Mouse (Mus musculus) lung, embryonic 14.5 days (tissue): ENCODE measurements around the gene Ccdc137. TPM values are rescaled to one million over a fixed set of nuclear protein-coding genes. Genes with fewer than 3 reads are reported as not detected.

Experiments used
- ATAC-seq: fragments of 200-750 bp; cut with Nextera tagmentation; 2 replicates; pipeline ENCODE4 v1.8.0; 2017; ENCODE audit warnings: mild to moderate bottlenecking, moderate TSS enrichment, moderate library complexity; ENCODE audit not compliant: insufficient read depth
- DNase-seq: peaks from one replicate; pipeline ENCODE4 v3.0.0-alpha.2; 2015
- H3K27ac ChIP-seq: fragments of 300-500 bp; sonication (generic); 2 replicates; pipeline ENCODE4 v1.5.1; 2014; ENCODE audit warnings: low read depth, mild to moderate bottlenecking, moderate library complexity
- H3K27me3 ChIP-seq: fragments of 300-500 bp; sonication (generic); 2 replicates; pipeline ENCODE4 v1.6.1; 2014; ENCODE audit warnings: low read length, control low read depth; ENCODE audit not compliant: insufficient read depth
- H3K36me3 ChIP-seq: fragments of 300-500 bp; sonication (generic); 2 replicates; pipeline ENCODE4 v1.6.1; 2014; ENCODE audit warnings: control low read depth; ENCODE audit not compliant: insufficient read depth
- H3K4me1 ChIP-seq: fragments of 300-500 bp; sonication (generic); 2 replicates; pipeline ENCODE4 v1.6.1; 2014; ENCODE audit warnings: antibody characterized with exemption, control low read depth; ENCODE audit not compliant: insufficient read depth
- H3K4me2 ChIP-seq: fragments of 300-500 bp; sonication (generic); 2 replicates; pipeline ENCODE4 v1.6.1; 2014; ENCODE audit warnings: mild to moderate bottlenecking
- H3K4me3 ChIP-seq: fragments of 300-500 bp; sonication (generic); 2 replicates; pipeline ENCODE4 v1.5.1; 2014; ENCODE audit warnings: low read depth, low read length
- H3K9ac ChIP-seq: fragments of 300-500 bp; sonication (generic); 2 replicates; pipeline ENCODE4 v1.6.1; 2014
- H3K9me3 ChIP-seq: fragments of 300-500 bp; sonication (generic); 2 replicates; pipeline ENCODE4 v1.6.1; 2016; ENCODE audit warnings: low read depth, low read length, control low read depth
- CTCF ChIP-seq: IDR thresholded peaks from 2 replicates; pipeline ENCODE4 v1.5.1; 2016; ENCODE audit warnings: antibody characterized with exemption, low read depth
- WGBS: fragments of 180-500 bp; shearing (Covaris S2); extraction: QIAGEN DNeasy Blood & Tissue Kit; methylation state at CpG from one replicate; pipeline ENCODE4 v1.1.7; 2014; 5-methylcytosine and 5-hydroxymethylcytosine counted together
- polyA plus RNA-seq: library from polyadenylated mRNA; unstranded; fragments of >200 nt; fragmentation: Nextera tagmentation; extraction: Ambion mirVana; gene quantifications from 2 replicates; pipeline ENCODE4 v1.2.1, GENCODE M21; 2014

Ccdc137 gene
- polyA plus RNA-seq, 1 experiment from 2014 or later: 34.6 TPM

DNA sequence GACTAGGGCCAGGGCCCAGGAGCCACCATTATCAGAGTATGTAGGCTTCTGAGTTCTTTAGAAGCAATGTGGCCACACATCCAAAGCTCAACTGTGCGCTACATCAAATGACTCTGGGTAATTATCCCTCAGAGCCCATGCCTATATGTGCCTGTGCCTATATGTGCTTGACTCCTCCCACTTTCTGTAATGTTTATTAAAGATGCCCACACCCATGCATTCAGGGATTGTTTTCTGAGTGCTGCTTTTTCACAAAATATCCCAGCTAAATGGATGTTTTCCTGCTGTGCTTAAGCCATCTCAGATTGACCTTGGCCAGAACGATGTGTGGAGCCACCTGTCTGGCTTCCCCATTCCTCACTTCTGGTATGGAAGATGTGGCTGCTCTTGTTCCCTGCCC, 5.6 kb downstream of the Ccdc137 start:
- H3K9me3 ChIP-seq: no peaks in the 10 kb centered on the region

DNA sequence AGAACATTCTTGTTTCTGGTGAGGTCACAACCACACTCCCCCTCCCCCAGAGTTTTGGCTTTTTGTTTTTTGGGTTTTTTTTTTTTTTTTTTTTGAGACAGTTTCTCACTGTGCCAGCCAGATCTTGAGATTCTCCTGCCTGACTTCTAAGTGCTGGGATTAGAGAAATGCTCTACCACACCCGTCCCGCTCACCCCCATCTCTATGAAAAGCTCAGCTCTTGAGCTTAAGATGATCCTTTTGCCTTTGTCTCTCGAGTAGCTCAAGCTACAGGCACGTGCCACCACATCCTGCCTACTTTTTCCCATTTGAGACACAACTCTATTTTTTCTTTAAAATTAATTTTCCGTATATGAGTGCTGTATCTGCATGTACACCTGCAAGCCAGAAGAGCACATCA, 6.5 kb downstream of the Ccdc137 start:
- no peaks in the 10 kb centered on the region for H3K27me3 ChIP-seq
- H3K9me3 ChIP-seq: no peaks in the 10 kb centered on the region
- H3K36me3 ChIP-seq: peaks cover 60% of the 10 kb centered on the region
- no peak overlapping the region for H3K4me3 ChIP-seq
- TF ChIP-seq CTCF: no peak
- no peak overlapping the region for H3K9ac ChIP-seq
- DNase-seq: no peak
- H3K27ac ChIP-seq: no peak overlapping the region
- peaks cover 10% of the 10 kb centered on the region; the same call in 1 of the 2 replicates for H3K4me1 ChIP-seq
- ATAC-seq: no peak
- 84% methylated on average over 5 of the region's 5 CpGs for WGBS
- no peak overlapping the region for H3K4me2 ChIP-seq

More for the DNA sequence above, 5.6 kb downstream of the Ccdc137 start:
- ATAC-seq (no peak), DNase-seq (no peak)
- Histone ChIP-seq H3K4me2 (no peak overlapping the region), H3K27ac (no peak overlapping the region), H3K9ac (no peak overlapping the region), H3K36me3 (peaks cover 58% of the 10 kb centered on the region), H3K27me3 (no peaks in the 10 kb centered on the region), H3K4me3 (no peak overlapping the region), H3K4me1 (peaks cover 9% of the 10 kb centered on the region; the same call in 1 of the 2 replicates)
- WGBS: 84% methylated on average over 2 of the region's 2 CpGs
- no peak for TF ChIP-seq CTCF

DNA sequence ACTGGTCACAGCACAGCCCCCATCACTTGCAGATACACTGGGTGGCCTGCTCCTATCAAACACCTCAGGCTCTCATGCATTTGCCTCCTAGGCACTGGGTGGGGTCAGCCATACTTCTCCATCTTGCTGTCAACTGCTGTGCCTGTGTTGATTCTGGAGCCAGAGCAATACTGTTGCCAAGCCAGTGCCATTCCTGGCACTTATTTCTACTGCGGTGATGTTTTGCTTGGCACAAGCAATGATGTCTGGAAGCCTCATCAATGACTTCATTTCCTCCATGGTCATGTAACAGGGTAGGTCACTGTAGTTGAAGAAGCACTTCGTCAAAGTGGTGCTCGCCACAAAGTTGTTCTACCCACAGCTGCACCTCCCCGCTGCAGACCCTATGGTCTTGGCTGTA, 7.6 kb downstream of the Ccdc137 start:
- 88% methylated on average over 4 of the region's 4 CpGs for WGBS
- Histone ChIP-seq H3K9ac (no peak overlapping the region), H3K27ac (no peak overlapping the region), H3K9me3 (no peaks in the 10 kb centered on the region), H3K27me3 (no peaks in the 10 kb centered on the region), H3K4me1 (peaks cover 10% of the 10 kb centered on the region; the same call in 1 of the 2 replicates), H3K36me3 (peaks cover 61% of the 10 kb centered on the region), H3K4me2 (peak overlapping the region; percentile 78), H3K4me3 (no peak overlapping the region)
- ATAC-seq (no peak), DNase-seq (no peak)
- no peak for TF ChIP-seq CTCF

DNA sequence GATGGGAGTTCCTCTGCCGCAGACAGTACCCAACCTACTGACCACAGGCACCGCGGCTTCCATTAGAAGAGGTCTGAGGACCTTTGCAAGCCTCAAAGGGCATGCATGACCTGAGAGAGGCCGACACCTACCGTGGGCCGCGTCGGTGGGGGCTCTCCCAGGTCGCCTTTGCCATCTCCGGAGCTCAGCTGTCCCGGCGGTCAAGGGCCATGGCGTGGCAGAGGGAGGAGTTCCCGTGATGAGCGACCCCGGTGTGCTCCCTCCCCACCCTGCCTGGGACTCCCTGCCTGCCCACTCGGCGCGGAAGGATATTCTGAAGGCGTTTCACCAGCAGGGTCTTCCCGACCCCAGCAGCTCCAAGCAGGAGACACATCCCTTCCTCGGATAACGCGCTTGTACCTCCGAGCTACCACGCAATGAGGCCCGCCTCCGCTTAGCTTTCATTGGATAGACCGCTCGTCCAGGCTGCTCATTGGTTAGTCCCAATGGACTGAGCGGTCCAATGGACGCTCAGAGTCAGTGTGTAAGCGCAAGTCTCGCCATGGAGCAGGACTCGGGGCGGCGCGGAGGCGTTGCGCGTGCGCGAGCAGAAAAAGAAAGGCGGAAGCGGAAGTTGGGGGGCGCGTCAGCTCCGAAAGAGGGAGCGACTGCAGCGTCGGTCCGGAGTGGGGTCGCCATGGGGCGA, 9.3 kb downstream of the Ccdc137 start, which contains the start of gene Arl16:
Arl16 (minus strand) TSS at position 557 of the 685 bp plus-strand sequence.
- H3K9ac ChIP-seq: peak within 1 kb of the TSS; percentile 78
- H3K4me3 ChIP-seq: peak within 1 kb of the TSS; percentile 91
- WGBS: under 1% methylated on average over 52 of the region's 54 CpGs
- H3K27ac ChIP-seq: peak within 1 kb of the TSS; percentile 42; the same call in 1 of the 2 replicates
- ATAC-seq (peak; percentile 100), DNase-seq (peak; percentile 99)
- TF ChIP-seq CTCF: no peak
- H3K9me3 ChIP-seq: no peaks in the 10 kb centered on the region
- peaks cover 10% of the 10 kb centered on the region; the same call in 1 of the 2 replicates for H3K4me1 ChIP-seq
- peaks cover 61% of the 10 kb centered on the region for H3K36me3 ChIP-seq
- peak within 1 kb of the TSS; percentile 78 for H3K4me2 ChIP-seq
- H3K27me3 ChIP-seq: no peaks in the 10 kb centered on the region

DNA sequence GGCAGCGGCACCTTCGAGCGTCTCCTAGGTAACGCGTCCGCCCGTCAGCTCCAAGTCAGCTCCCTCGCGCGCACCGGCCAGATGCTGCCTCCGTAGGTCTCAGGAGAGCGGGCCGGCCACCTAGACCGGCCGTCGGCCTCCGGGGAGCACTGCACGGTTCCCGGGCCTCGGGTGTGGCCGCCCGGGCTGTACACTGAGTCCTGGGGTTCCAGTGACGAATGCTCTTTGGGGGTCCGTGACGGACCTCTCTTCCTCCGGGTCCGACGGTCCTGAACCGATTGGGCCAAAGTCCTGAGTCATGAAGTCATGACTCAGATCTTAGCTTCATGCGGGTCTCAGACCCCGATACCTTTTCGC, 9.8 kb downstream of the Ccdc137 start:
- ATAC-seq (peak; percentile 69), DNase-seq (no peak)
- TF ChIP-seq CTCF: no peak
- Histone ChIP-seq H3K9ac (peak overlapping the region; percentile 78), H3K4me1 (peaks cover 10% of the 10 kb centered on the region; the same call in 1 of the 2 replicates), H3K9me3 (no peaks in the 10 kb centered on the region), H3K4me2 (peak overlapping the region; percentile 78), H3K4me3 (peak overlapping the region; percentile 91), H3K27ac (peak overlapping the region; percentile 42; the same call in 1 of the 2 replicates), H3K36me3 (peaks cover 61% of the 10 kb centered on the region), H3K27me3 (no peaks in the 10 kb centered on the region)
- WGBS: under 1% methylated on average over 33 of the region's 33 CpGs

DNA sequence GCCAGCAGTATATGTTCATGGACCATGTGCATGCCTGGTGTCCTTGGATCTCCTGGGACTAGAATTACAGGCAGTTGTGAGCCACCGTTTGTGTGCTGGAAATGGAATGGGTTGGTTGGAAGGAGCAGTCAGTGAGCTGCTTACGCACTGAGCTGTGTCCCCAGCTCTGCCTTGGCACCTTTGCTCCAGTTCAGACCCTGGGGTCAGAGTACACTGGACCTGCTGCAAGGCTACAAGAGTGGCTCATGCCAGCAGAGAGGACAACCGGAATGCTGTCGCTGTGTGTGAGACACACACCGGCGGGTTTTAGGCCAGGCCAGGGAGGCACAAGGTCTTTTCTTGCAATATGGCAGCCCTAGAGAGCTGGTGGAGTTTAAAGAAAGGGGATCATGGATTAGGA, 14.1 kb downstream of the Ccdc137 start:
- no peak overlapping the region for H3K27ac ChIP-seq
- no peak overlapping the region for H3K9ac ChIP-seq
- H3K4me3 ChIP-seq: no peak overlapping the region
- no peaks in the 10 kb centered on the region for H3K27me3 ChIP-seq
- H3K36me3 ChIP-seq: peaks cover 68% of the 10 kb centered on the region
- DNase-seq (no peak), ATAC-seq (no peak)
- peaks cover 7% of the 10 kb centered on the region; the same call in 1 of the 2 replicates for H3K4me1 ChIP-seq
- H3K4me2 ChIP-seq: no peak overlapping the region
- 94% methylated on average over 6 of the region's 6 CpGs for WGBS
- H3K9me3 ChIP-seq: no peaks in the 10 kb centered on the region
- TF ChIP-seq CTCF: no peak

DNA sequence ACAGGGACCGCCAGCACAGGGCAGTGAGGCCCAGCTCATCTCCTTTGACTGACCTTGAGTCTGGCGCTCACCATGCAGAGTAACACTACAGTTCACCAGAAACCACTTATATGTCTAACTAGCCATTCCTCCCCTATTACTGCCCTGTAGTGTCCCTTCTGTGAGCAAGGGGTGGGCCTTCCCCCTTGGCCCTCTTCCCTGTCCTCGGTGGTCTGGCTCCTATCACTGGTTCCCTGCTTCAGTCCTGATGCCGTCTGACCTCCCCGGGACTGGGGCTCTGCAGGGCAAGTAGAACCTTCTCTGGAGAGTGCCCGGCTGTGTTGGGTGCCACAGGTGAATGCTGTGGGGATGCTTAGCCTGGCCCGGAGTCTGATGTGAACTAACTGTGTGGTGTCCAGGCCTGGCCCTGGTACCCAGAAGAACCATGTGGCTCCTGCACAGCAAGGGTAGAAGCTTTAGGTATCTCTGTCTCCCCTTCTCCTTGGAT, 25.6 kb downstream of the Ccdc137 start:
- Histone ChIP-seq H3K4me3 (peak overlapping the region; percentile 99), H3K4me2 (peak overlapping the region; percentile 90), H3K27ac (peak overlapping the region; percentile 88), H3K27me3 (no peaks in the 10 kb centered on the region), H3K36me3 (peaks cover 84% of the 10 kb centered on the region), H3K9ac (peak overlapping the region; percentile 92), H3K4me1 (peaks cover 9% of the 10 kb centered on the region), H3K9me3 (no peaks in the 10 kb centered on the region)
- DNase-seq: no peak
- ATAC-seq: no peak
- 87% methylated on average over 7 of the region's 7 CpGs for WGBS
- TF ChIP-seq CTCF: no peak
